Mouse (Mus musculus): ENCODE measurements around the gene Hmcn2.

DNA sequence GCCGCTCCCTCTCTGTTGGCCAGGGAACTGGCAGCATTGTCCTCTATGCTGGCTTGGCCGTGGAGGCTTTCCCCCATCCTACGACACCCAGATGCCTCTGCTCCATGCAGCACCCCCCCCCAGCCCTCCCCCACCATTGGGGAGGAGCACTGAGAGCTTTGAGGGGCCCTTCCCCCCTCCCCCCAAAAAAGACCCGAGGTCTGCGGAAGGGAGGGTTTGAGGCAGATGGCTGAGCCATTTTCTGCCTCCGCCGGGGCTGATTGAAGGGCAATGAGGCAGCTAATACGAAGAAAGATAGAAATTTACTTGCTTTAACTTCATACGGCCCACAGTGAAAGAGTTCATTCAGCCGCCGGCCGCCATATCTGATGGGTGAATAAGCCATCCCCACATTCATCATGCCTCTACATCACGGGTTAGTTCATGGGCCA is 180.8 kb downstream of the Hmcn2 start:
- TF ChIP-seq SMC3 (IDR thresholded peaks at IDR 0.05; ENCODE audit: low read depth, low read length) (no peak), POLR2A (IDR thresholded peaks at IDR 0.05; ENCODE audit: low read depth, low read length) (no peak)
